Mouse (Mus musculus): ENCODE data around the gene Gas8.
"Not testable (repeated sequence)": the region's sequence is repeated elsewhere in the genome, so short reads cannot be mapped to it uniquely, and the experiment has no call there.

The Gas8 gene

GRCm38 (mm10) chr8:123514781-123515539 is 3.7 kb upstream of the Gas8 start, which contains the start of gene Dbndd1:
Gene Dbndd1 (minus strand): TSS chr8:123515463.
- no peak for ATAC-seq (ENCODE audit: low TSS enrichment)

DNA sequence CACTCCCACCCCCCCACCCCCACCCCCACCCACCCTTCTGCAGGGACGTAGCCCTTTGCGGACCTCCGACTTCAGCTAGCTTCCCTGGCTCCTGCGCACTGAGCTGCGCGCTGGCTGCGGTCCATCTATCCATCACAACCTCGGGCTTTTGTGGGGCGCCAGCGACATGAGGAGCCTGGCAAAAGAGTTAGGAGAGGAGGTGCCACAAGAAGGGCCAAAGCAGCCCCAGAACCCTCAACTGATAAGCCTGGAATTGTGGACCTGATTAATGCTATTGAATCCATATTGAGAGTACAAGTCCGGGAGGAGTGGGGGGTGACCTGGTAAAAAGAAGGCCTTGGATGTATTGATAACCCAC is 3.1 kb upstream of the Gas8 start:
- no peak for ATAC-seq (ENCODE audit: low TSS enrichment)

- no peak for ATAC-seq (ENCODE audit: low TSS enrichment)
Observed at GRCm38 (mm10) chr8:123516596-123516995, 2.0 kb upstream of the Gas8 start.

- no peak for ATAC-seq (ENCODE audit: low TSS enrichment)
Observed at GRCm38 (mm10) chr8:123518172-123518571, 462 bp upstream of the Gas8 start.

DNA sequence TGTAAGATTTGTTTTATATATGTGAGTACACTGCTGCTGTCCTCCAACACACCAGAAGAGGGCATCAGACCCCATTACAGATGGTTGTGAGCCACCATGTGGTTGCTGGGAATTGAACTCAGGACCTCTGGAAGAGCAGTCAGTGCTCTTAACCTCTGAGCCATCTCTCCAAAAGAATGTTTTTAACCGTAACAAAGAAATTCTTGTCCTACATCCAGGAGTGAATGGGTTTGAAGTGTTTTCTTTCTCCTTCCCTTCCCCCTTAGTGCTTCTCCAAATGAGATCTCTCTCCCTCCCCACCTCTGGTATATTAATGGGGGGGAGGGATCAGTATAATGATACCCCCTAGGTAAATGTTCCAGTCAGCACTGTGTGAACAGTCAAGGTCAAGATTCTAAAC is 1.4 kb downstream of the Gas8 start:
- ATAC-seq (ENCODE audit: low TSS enrichment) = not testable (repeated sequence)

GRCm38 (mm10) chr8:123527720-123528489 is 9.3 kb downstream of the Gas8 start:
- ATAC-seq (ENCODE audit: low TSS enrichment) = peak; percentile 77

GRCm38 (mm10) chr8:123536242-123536989 is 17.8 kb downstream of the Gas8 start:
- no peak; the same call in 1 of the 2 replicates for ATAC-seq (ENCODE audit: low TSS enrichment)

DNA sequence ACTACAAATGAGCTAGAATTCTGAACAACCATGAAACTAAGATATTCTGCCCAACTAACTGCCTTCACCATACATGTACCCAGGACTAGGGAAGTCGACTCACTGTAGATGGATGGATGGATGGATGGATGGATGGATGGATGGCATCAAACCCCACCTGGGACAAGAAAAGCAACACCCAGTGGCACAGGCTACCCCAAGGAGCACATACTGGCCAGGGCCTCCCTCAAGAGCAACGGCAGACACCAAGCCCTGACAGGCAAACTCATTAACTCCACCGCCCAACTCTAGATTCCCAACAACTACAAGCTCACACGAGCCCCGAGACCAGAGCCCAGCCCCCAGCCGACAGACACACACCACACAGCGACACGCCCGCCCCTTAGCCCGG is 18.4 kb downstream of the Gas8 start:
- no peak for ATAC-seq (ENCODE audit: low TSS enrichment)

- not testable (repeated sequence) for ATAC-seq (ENCODE audit: low TSS enrichment)
Observed at GRCm38 (mm10) chr8:123537641-123538040, 19.0 kb downstream of the Gas8 start.

GRCm38 (mm10) chr8:123564221-123564620 is 45.6 kb downstream of the Gas8 start:
- ATAC-seq (ENCODE audit: low TSS enrichment) = not testable (repeated sequence)

- not testable (repeated sequence) for ATAC-seq (ENCODE audit: low TSS enrichment)
Observed at GRCm38 (mm10) chr8:123575386-123575785, 56.8 kb downstream of the Gas8 start.
